Mouse (Mus musculus) stomach, postnatal 0 days (tissue): Measurements from ENCODE around the gene Ctnnbip1.

Experiments
- CTCF ChIP-seq: IDR thresholded peaks from 2 replicates; pipeline ENCODE4 v1.5.1; 2016; ENCODE audit warnings: antibody characterized with exemption, low read depth, mild to moderate bottlenecking, moderate library complexity
- EP300 ChIP-seq: optimal IDR thresholded peaks from 2 replicates; pipeline ENCODE3; 2016; ENCODE audit warnings: antibody characterized with exemption

DNA sequence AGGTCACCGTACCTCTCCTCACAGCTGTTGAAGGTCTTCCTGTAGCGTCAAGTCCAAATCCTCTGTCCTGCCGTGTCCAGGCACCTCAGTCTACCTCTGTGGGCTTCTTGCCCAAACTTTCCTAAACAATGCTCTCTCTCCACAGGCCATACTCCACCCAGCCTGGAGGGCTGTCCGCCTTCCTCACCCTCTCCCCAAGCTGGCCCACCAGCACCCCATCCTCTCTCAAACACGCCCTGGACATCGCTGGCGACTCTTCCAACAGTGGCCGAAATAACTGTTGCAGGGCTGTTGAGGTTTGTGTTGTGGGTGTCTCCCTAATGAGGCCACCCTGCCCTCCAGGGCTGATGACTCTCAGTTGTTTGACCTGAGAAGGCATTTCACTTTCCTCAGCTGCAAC, 67.2 kb downstream of the Ctnnbip1 start:
- TF ChIP-seq CTCF (no peak), EP300 (no peak)
